Mouse (Mus musculus): ENCODE measurements at regions not wholly inside any gene's neighbourhood (a gene's known extent, or its start where the extent isn't known, plus 50 kb on each side); places are given as distances from the start of the nearest gene placed in this dataset.

DNA sequence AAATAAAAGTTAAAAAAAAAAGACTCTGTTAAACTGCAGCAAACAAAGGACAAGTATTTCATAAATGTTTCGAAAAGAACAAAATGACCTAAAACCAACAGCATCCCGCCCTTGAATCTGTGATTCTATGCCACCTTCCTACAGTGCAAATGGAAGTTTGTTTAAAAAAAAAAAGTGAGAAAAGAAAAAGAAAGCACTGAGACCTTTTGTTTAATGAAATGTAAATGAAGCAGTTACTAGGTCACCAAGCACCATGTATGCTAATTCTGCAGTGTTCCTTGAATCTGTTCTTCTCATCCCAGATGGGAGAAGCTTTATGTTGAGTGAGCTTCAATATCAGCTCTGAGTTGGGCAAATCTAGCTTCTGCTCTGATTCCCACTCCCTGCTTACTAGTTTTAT, 64.8 kb downstream of the Dnajb9 start:
- no peak for DNase-seq (ENCODE audit: low spot score in 2 of 2)

DNA sequence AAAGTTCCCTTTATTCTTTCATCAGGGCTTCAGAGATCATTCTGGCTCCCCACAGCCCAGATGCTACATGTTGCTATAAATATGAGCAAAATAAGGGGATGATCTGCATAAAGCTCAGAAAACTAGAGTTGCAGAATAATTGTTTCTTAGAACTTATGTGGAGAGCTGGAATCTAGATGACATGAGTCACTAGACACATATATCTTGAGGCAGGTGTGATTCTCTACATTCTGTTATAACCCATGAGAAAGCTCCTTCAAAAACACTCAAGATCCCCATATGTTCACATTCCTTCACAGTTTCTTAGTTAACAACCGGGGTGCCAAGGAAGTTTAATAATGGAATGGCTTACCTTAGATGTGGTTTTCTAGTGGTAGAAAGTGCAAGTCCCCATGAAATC, 71.1 kb downstream of the Dnajb9 start:
- DNase-seq (ENCODE audit: low spot score in 2 of 2) = no peak

DNA sequence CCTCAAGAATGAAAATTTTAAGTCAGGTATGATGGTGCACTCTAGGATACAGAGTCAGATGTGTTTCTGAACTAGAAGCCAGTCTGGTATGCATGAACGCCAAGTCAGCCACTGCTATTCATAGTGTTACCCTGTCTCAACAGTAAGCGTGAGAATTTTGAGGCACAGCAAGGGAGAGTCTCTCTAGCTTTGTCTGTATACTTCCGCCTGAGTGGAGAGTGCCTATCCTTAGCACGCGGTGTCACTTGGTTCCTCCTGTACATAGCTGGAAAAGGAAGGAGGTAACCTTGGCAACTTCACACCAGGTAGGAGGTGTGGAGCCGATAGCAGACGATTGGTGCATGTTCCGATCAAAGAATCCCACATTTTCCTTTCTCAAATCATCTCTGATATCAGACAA, 81.3 kb downstream of the Dnajb9 start:
- DNase-seq (ENCODE audit: low spot score in 2 of 2) = no peak

DNA sequence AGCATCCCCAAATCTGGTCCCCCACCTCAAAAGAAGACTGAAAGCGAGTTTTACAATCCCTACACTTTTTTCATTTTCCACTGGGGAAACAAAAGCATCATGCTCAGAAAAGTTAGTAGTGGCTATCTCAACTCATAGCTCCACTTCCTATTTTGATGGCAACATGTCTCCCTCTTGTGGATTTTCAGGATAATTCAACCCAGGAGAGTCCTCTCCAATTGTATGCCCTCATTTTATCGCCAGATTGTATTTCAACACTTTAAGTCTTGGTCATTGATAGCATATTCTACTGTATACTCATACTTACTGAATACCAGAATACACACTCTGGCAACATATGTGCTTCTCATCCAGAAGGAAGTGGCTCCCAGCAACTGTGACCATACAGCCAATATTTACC, 105.0 kb downstream of the Dnajb9 start:
- DNase-seq (ENCODE audit: low spot score in 2 of 2) = no peak

DNA sequence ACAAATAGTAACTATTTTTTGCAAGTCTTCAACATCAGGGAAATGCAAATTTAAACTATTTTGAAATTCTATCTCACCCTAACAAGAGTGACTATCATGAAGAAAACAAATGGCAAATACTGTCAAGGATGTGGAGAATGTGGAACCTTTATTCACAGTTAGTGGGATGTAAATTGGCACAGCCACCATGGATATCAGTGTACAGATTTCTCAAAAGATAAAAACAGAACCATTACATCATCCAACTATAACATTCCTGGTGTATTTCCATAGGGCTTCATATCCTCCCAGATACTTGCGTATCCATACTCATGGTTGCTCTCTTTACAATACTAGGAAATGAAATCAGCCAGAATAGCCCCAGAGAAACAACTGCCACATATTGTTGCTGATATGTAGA, 110.9 kb downstream of the Dnajb9 start:
- no peak for DNase-seq (ENCODE audit: low spot score in 2 of 2)

DNA sequence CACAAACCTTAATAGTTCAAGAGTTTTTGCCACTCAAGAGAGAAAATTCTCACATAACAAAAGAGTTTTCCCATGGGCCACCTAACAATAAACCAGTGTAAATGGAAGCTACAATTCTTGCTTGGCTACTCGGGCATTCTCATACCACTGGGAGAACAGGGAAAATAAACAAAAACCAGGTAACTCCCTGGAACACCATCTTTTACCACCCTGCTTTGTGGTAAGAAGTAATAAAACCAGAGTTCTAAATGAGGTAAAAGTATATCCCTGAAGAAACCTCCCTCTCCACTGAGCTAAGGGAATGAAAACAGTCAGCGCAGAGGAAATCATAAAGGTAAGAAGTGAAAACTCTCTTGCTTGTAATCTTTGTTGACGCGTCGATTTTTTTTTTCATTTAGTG, 138.4 kb downstream of the Dnajb9 start:
- no peak for DNase-seq (ENCODE audit: low spot score in 2 of 2)

DNA sequence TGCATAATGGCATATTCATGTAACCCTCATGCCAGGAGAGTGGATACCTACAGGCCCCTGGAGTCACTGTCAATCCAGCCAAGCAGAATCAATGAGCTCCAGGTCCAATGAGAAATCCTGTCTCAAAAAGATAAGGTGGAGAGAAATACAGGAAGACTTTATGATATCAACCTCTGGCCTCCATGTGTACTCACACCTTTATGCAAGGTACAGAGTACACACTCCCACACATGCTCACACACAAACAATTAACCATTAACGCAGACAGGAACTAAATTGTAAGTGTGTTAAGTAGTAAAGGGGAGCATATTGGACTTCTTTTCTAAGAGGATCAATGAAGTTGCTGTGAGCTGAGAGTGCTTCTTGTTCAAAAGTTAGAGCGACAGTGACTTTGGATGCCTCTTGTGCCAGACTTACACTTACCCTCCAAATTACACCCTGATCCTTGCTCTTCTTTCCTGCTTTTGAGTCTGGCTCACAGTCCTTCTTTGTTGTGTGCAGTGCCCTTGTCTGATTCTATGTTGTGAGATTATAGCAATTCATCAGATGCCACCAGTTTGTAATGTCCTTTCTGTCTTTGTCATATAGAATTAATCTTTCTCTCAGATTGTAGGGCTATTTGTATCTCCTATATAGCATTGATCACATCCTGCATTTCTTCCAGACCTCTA, 153.5 kb downstream of the Dnajb9 start:
- no peak for DNase-seq (ENCODE audit: low spot score in 2 of 2)

DNA sequence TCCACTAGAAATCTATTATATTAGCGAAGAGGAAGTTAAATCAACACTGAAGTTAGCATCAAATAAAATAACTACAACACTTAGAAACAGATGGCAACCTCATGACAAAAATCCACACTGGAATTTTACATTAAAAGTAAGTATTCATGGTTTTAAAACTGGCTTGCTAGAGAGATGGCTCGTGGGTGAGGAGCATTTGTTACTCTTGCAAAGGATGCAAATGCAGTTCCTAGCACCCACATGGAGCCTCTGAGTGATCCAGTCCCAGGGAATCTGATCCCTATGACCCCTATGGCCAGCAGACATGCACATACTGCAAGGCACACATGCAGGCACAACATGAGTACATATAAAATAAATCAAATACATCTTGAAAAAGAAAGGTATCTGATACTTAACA, 164.3 kb downstream of the Dnajb9 start:
- DNase-seq (ENCODE audit: low spot score in 2 of 2) = no peak

DNA sequence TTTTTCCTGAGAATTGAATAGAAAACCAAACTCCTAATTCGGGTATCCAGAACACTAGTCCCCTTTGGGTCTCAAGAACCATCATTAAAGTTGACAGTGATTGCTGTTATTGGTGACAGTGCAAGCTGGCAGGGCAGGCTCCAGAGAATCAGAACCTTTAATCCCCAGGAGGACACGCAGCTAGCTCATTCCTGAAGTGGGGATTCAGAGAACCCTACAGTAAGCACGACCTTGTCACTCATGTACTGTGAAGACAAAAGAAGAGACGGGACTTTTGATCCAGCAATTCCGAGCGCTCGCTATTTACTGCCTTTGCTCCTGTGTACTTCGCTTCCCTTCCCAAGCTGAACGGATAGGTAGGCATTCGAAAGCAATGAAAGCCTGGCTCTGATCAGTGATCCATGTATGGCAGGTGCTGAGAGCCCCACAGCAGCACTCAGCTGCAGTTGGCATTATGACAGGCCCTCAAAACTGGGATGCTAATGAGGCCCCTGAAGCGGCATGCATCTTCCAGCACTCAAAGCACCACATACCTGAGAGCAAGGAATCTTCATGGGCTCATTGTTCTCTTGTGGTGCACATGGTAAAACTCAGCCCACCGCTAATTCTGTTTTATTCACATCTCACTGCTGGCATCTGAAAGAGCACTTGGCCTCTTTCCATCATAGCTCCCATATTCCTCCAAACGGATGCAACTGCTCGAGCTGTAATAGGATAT, 165.6 kb downstream of the Dnajb9 start:
- DNase-seq (ENCODE audit: low spot score in 2 of 2) = peak in 1 of 2 experiments; percentile 16

DNA sequence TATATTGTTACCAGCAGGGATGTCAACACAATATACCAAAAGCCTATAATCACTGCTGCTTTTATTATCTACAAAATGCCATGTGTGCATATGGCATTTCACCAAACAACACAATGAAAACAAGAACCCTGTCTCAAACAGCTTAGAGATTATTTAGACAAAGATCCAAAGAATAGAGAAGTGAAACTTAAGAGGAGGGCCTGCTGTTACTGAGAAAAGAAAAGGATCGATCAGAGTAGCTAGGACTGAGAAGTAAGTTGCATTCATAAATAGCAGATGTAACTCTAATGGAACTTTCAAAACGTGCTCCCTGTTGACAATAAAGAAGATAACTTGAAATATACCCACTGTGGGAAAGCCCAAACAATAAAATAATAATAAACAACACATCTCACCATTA, 203.3 kb downstream of the Dnajb9 start:
- DNase-seq (ENCODE audit: low spot score in 2 of 2) = no peak

DNA sequence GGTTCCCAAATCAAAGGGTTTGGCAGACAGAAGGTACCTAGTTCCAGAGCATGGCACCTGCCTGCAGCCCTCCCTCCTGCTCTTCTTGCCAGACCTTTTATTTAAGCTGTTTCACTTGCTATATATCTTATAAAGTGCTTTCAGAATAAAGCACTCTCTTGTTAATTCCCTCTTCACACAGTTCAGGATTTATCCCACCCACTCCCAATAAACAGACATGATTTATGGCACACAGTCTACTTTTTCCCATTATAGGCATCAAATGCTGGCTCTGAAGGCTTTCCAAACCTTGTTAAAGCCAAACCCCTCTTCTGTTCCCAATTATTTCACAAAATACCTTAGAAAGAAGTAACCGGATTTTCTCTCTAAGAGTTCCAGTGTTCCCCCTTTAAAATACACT, 226.6 kb downstream of the Dnajb9 start:
- DNase-seq (ENCODE audit: low spot score in 2 of 2) = no peak

DNA sequence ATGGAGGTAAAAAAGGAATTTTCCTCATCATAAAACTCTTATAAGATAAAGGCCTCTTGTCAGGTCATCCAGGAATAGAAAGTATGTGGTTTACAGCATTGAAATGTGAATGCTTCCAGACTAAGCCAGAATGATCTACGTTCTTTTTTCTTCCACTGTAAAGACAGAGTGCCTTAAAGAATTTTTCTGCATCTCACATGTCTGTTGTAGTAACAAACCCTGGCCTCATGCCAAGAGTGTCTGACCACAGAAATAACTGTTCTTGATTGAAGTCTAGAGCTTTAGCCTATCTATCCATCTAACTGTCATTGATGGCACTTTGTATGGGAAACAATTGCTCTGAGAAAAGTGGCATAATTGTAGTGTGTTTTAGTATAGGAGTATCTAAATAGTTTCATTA, 246.2 kb downstream of the Dnajb9 start:
- DNase-seq (ENCODE audit: low spot score in 2 of 2) = no peak

DNA sequence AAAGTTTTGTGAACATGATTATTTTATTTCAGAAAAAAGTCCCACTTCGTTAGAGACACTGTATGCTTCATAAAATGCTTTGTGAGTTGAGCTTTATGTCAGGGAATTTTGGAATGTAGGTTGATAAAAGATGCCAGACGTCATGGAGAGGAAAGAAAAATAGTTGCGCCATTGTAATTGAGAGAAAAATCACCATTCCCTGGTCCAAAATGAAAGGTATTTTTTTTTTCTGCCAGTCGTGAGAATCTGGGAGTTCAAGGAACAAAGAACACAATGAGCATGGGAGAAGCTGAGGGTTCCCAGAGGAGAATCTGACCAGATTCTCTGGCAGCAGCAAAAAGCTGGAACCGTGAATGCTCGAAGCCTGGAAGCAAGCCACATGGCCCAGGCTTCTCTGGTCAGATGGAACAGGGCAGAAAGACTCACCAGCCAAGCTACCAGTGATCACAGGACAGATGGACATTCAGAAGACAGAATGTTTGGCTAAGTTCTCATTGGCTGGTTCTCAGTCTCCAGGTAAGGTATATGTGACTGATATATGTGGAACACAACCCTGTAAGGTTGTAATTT, 247.5 kb downstream of the Dnajb9 start:
- peak in 1 of 2 experiments; percentile 53 for DNase-seq (ENCODE audit: low spot score in 2 of 2)

DNA sequence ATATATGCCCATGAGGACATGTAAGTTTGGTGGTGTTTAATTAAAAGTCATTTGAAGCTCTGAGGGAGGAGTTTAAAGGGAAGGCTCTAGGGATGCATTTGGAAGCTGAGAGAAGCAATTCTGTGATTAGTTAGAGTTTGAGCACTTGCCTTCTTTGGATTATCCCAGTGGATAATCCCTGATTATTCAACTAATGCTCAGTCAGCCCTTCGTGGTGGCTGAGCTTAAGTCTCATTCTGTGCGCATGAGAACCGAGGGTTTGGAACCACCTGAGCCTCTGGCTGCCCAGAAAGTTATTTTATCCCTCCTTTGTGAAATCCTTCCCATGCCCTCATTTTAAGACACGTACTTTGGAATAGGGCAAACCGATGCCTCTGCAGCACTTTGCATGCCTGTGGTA, 285.9 kb downstream of the Dnajb9 start:
- DNase-seq (ENCODE audit: low spot score in 2 of 2) = no peak

DNA sequence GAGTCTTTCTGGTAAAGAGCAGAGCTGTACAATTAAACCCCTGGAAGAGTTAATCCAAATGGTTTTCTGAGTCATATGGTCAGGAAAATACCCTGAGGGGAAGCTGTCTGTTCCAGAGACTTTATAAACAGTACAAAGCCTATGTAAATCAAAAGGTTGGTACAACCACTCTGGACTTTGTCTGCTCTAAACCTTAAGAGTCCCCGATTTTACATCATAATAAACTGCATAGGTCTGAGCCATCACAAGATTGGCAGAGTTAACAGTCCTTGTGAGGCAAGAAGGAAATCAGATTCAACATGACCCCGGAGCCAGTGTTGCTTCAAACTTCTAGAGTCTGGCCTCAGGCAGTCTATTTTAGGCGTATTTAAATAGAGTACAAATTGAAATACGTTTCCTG, 289.7 kb downstream of the Dnajb9 start:
- no peak for DNase-seq (ENCODE audit: low spot score in 2 of 2)

DNA sequence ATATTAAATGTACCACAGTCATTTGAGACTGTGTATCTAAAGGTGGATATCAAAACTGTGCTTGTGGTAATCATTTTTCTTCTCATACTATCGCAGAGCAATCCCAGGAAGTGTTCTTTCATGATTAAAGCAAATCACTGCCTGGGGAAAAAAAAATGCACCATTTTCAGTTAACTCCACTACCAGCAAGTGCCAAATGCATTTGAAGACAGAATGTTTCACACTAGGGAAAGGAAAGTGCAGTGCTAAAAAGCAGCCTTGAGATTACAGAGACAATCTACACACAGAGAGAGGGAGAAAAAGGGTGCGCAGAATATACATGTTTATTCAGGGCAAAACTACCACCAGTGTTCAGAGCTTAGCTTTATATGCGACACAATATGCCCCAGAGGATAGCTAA, 291.0 kb downstream of the Dnajb9 start:
- DNase-seq (ENCODE audit: low spot score in 2 of 2) = no peak

DNA sequence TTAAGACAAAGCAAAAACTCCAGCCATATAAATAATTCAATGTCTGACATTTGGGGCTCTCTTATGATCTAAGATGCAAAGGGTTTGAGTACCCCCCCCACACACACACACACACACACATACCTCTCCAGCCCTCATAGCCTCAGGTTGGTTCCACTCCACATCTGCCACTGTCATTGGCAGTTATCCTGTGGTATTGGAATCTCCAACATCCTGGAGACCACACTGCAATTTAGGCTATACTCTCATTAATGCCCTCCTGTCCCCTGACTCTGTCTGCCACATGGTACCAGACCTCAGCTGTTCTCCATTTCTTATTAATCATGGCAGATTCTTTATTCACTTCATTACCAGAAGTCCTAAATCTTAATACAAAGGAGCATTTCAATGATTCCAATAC, 293.3 kb downstream of the Dnajb9 start:
- DNase-seq (ENCODE audit: low spot score in 2 of 2) = no peak

DNA sequence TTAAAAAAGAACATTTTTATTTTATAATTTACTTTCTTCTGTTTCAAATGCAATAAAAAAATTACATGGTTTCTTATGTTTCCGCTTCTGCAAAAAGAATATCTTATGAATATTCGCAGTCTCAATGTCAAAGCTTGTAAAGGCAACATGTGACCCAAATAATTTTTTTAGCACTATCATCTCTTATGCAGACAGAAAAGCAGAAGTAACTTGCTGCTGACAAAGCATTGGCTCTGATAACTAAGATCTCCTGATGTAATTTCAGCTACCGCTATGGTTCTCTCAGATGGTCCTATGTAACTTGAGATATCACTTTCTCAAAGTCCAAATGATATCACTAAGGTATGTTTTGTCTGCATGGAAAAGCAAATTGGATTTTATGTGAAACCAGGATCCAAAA, 310.9 kb downstream of the Dnajb9 start:
- no peak for DNase-seq (ENCODE audit: low spot score in 2 of 2)

DNA sequence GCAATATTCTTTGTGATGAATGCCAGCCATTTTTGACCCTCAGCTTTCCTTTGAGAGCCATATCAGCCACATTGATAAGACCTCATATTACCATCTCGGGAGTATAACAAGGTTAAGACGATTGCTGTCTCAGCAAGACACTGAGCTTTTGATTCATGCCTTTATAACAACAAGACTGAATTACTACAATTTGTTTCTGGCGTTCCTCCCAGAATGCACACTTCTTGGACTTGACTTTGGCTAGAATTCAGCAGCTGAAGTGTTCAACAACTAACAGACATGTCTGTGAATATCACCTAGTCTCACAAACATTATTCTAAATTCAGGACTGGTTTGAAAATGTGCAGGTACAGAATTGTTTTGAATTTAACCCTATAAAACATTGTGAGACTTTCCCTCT, 324.5 kb downstream of the Dnajb9 start:
- no peak for DNase-seq (ENCODE audit: low spot score in 2 of 2)

DNA sequence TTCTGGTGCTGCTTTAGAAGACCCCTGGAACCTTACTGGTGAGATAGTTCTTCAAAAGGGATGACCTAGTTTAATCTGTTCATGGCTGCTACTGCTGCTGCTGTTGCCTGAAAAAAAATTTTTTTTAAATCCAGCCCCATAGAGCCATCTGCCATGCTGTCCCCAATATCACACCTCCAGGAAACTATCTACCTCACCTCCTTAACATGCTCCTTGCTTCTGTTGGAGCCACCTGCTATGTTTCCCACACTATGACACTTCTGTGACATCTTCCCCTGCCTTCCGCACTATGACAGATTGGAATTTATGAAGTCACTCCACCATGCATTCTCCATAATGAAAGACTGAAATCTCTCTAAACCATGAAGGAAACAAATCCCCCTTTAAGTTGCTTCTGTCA, 349.6 kb downstream of the Dnajb9 start:
- no peak for DNase-seq (ENCODE audit: low spot score in 2 of 2)

DNA sequence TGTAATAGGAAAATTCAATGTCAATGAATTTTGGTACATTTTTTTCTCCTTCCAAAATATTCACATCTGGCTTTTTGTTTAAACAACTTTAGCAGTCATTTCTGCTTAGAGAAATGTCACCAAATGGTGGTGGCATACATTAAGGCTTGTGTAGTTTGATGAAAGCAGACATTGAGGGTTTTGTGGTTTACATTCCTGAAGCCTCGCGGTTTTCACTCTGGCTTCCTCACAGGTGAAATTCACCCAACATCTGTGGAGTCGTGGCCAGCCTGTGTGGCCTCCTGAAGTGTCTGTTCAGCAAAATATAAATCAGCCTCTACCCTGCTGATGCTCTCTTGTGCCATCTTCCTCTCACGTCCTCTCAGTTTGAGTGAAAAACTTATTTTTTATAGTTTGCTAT, 353.8 kb downstream of the Dnajb9 start:
- no peak for DNase-seq (ENCODE audit: low spot score in 2 of 2)

DNA sequence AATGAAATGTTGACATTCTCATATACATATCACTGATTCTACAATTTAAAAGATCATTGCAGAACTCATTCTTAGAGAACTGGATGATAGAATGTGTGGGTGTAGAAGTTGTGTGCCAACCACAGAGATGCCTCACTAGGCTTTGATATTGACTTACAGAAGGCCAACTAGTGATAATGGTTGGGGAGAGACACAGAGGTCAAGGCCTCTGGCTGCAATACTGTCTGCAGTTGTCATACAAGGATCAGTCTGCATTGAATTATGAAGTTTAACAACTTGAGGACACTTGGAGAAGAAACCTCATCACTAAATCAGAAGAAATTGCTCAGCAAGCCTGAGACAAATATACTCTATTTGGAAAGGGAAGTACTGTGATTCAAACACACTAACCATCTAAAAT, 357.9 kb downstream of the Dnajb9 start:
- DNase-seq (ENCODE audit: low spot score in 2 of 2) = no peak

DNA sequence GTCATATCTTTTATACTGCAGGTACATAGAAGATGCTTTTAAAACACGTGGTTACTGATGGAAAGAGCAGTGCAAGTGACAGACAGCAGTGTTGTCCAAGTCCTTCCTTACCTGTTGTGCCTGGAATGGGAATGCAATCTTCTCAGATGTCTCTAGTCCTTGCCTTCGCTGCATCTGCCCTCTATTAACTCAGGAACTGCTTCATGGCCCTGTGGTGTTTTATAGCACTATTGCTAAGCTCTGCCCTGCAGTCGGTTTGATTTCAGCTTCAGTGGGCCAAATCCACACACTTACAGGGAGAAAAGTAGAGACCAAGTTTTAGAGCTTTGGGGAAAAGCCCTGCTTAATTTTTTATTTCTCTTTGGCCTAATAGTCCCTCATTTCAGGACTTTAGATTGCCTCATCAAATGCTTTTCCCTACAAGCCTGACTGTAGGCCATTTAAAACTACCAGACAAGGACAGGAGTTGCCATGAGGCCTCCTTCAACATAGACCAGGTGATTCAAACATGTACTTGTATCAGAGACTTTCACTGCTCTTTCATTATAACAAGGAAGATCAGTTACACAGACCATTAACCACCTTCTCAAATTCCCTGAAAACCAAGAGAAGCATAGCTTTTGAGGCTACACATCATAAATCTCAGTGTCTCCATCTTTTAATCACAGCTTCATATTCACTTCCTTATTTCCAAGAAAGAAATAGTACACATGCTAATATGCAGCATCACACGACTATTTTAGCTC, 358.7 kb downstream of the Dnajb9 start:
- no peak for DNase-seq (ENCODE audit: low spot score in 2 of 2)

All from cerebellum, postnatal 4 days (tissue).